Mouse (Mus musculus) liver, postnatal 0 days (tissue): Measurements from ENCODE around the gene Hrh2. TPM values are rescaled to one million over a fixed set of nuclear protein-coding genes. Genes with fewer than 3 reads are reported as not detected.

ENCODE experiments used
- ATAC-seq: fragments of 200-750 bp; cut with Nextera tagmentation; 2 replicates; pipeline ENCODE4 v1.8.0; 2017; ENCODE audit warnings: mild to moderate bottlenecking, moderate library complexity
- DNase-seq: peaks from one replicate; pipeline ENCODE4 v3.0.0-alpha.2; 2016
- H3K27ac ChIP-seq: fragments of 300-500 bp; sonication (generic); 2 replicates; pipeline ENCODE4 v1.5.1; 2014; ENCODE audit warnings: antibody characterized with exemption, moderate library complexity, mild to moderate bottlenecking, low read depth
- H3K27me3 ChIP-seq: fragments of 300-500 bp; sonication (generic); 2 replicates; pipeline ENCODE4 v1.6.1; 2014; ENCODE audit warnings: low read length, control low read depth, mixed read lengths; ENCODE audit not compliant: insufficient read depth
- H3K36me3 ChIP-seq: fragments of 300-500 bp; sonication (generic); replicated peaks from 2 replicates; pipeline ENCODE4 v1.6.1; 2014; ENCODE audit warnings: mild to moderate bottlenecking, control low read depth, low read length, moderate library complexity, mixed read lengths; ENCODE audit not compliant: insufficient read depth
- H3K4me1 ChIP-seq: fragments of 300-500 bp; sonication (generic); 2 replicates; pipeline ENCODE4 v1.6.1; 2014; ENCODE audit warnings: antibody characterized with exemption, mild to moderate bottlenecking, control low read depth; ENCODE audit not compliant: insufficient read depth
- H3K4me2 ChIP-seq: fragments of 300-500 bp; sonication (generic); 2 replicates; pipeline ENCODE4 v1.6.1; 2014; ENCODE audit warnings: low read depth, mild to moderate bottlenecking, low read length, moderate library complexity, mixed read lengths
- H3K4me3 ChIP-seq: fragments of 300-500 bp; sonication (generic); 2 replicates; pipeline ENCODE4 v1.5.1; 2014; ENCODE audit warnings: low read depth, low read length
- H3K9ac ChIP-seq: fragments of 300-500 bp; sonication (generic); replicated peaks from 2 replicates; pipeline ENCODE4 v1.6.1; 2014; ENCODE audit warnings: mild to moderate bottlenecking, moderate library complexity
- H3K9me3 ChIP-seq: fragments of 300-500 bp; sonication (generic); 2 replicates; pipeline ENCODE4 v1.6.1; 2016; ENCODE audit warnings: mild to moderate bottlenecking, control low read depth, low read length, mixed read lengths
- CTCF ChIP-seq: sonication (generic); IDR thresholded peaks from 2 replicates; pipeline ENCODE4 v1.5.1; 2016; ENCODE audit warnings: antibody characterized with exemption, low read depth
- EP300 ChIP-seq: IDR thresholded peaks from 2 replicates; pipeline ENCODE4 v1.6.1; 2016; ENCODE audit warnings: antibody characterized with exemption, low read depth, mild to moderate bottlenecking
- WGBS: fragments of 180-500 bp; shearing (Covaris S2); extraction: QIAGEN DNeasy Blood & Tissue Kit; methylation state at CpG from one replicate; pipeline ENCODE4 v1.1.7; 2014; ENCODE audit not compliant: insufficient replicate concordance; 5-methylcytosine and 5-hydroxymethylcytosine counted together
- polyA plus RNA-seq: library from polyadenylated mRNA; unstranded; fragments of >200 nt; fragmentation: Nextera tagmentation; extraction: Ambion mirVana; gene quantifications from 2 replicates; pipeline ENCODE4 v1.2.1, GENCODE M21; 2015

The Hrh2 gene
- polyA plus RNA-seq = 0.24 and 0.26 TPM in 2 replicates

- no peak for DNase-seq
- Histone ChIP-seq H3K4me1 (peaks cover 4% of the 10 kb centered on the region; the same call in 1 of the 2 replicates), H3K36me3 (no peaks in the 10 kb centered on the region), H3K4me2 (peak within 1 kb of the TSS; percentile 55), H3K27me3 (0 out of 2 replicates have a peak, but pooled peaks cover 6% of the 10 kb centered on the region), H3K4me3 (peak within 1 kb of the TSS; percentile 30), H3K27ac (no peak within 1 kb of the TSS), H3K9ac (no peak within 1 kb of the TSS), H3K9me3 (no peaks in the 10 kb centered on the region)
- ATAC-seq = no peak
- TF ChIP-seq CTCF (no peak), EP300 (no peak)
- under 1% methylated on average over 24 of the region's 31 CpGs for WGBS
These were observed at the start of gene Hrh2 for GRCm38 (mm10) chr13:54192021-54192481. Gene Hrh2, plus strand, starts transcription at chr13:54192129.

DNA sequence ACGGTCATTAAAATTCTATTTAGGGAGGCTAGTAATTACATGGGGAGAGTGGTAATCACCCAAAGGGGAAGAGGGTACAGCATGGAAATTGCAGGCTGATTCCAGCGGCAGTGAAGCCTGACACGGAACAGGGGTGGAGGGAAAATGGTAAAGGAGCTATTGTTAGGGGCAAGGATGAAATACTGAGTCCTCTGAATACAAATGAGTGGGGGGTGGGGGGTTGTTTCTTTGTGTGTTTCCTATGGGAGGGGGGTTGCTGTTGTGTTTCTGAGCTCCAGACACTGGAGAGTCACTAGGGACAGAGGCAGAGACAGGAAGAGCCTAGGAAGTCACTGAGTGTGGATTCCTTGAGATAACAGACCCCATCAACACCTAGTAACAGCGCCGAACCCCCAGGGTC, 48.1 kb upstream of the Hrh2 start:
- Histone ChIP-seq H3K4me3 (no peak overlapping the region), H3K9me3 (no peaks in the 10 kb centered on the region), H3K9ac (no peak overlapping the region), H3K4me1 (no peaks in the 10 kb centered on the region), H3K27me3 (no peaks in the 10 kb centered on the region), H3K4me2 (no peak overlapping the region), H3K27ac (no peak overlapping the region), H3K36me3 (no peaks in the 10 kb centered on the region)
- TF ChIP-seq EP300 (no peak), CTCF (no peak)
- WGBS = 27% methylated on average over 5 of the region's 5 CpGs
- ATAC-seq = no peak
- DNase-seq = no peak

- ATAC-seq = no peak
- no peaks in the 10 kb centered on the region for H3K9me3 ChIP-seq
These were observed 47.3 kb upstream of the Hrh2 start for GRCm38 (mm10) chr13:54144624-54145023.

DNA sequence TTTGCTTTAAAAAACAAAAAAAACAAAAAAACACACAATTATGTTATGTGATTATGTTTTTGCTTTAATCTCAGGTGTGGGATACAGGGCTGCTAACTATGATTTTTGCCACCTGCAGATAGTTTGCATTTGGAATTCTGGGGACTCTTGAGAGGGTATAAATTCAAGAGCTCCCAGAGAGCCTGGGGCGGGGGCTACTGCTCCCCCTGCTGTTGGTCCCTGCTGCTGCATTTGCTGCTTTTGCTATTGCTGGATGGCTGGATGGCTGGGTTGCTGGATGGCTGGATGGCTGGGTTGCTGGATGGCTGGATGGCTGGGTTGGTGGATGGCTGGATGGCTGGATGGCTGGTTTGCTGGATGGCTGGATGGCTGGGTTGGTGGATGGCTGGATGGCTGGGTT, 44.6 kb upstream of the Hrh2 start:
- Histone ChIP-seq H3K4me2 (no peak overlapping the region), H3K36me3 (no peaks in the 10 kb centered on the region), H3K4me3 (no peak overlapping the region), H3K9me3 (no peaks in the 10 kb centered on the region), H3K27me3 (no peaks in the 10 kb centered on the region), H3K4me1 (no peaks in the 10 kb centered on the region), H3K27ac (no peak overlapping the region), H3K9ac (no peak overlapping the region)
- WGBS = 57% methylated on average over 1 of the region's 1 CpGs
- TF ChIP-seq CTCF = peak; percentile 42
- TF ChIP-seq EP300 = no peak
- no peak for ATAC-seq
- DNase-seq = no peak

More at GRCm38 (mm10) chr13:54144624-54145023, 47.3 kb upstream of the Hrh2 start:
- Histone ChIP-seq H3K27ac (no peak overlapping the region), H3K27me3 (no peaks in the 10 kb centered on the region), H3K4me1 (no peaks in the 10 kb centered on the region), H3K4me2 (no peak overlapping the region), H3K36me3 (no peaks in the 10 kb centered on the region), H3K4me3 (no peak overlapping the region), H3K9ac (no peak overlapping the region)
- no peak for DNase-seq
- TF ChIP-seq EP300 = no peak
- TF ChIP-seq CTCF = no peak
- 67% methylated on average over 5 of the region's 5 CpGs for WGBS

DNA sequence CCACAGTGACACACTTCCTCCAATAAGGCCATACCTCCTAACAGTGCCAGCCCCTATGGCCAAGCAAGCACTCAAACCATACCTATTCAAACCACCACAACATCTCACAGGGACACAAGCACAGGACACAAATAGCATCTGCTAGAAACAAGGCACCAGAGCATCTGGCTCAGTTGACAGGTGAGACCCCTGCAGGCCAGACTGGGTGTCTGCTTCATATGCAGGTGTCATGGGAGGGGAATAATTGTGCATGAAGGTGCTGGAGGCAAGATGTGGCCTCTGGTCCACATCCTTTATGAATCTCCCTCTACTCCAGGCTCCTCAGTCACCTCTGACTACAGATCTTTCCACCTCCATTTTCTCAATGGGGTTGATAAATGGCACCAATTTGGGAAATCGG, 39.5 kb upstream of the Hrh2 start:
- Histone ChIP-seq H3K27me3 (no peaks in the 10 kb centered on the region), H3K36me3 (no peaks in the 10 kb centered on the region), H3K9me3 (no peaks in the 10 kb centered on the region), H3K4me1 (no peaks in the 10 kb centered on the region), H3K9ac (no peak overlapping the region), H3K4me3 (no peak overlapping the region), H3K4me2 (no peak overlapping the region), H3K27ac (no peak overlapping the region)
- DNase-seq = no peak
- no peak for ATAC-seq
- TF ChIP-seq EP300 (no peak), CTCF (peak; percentile 30)
- 67% methylated on average over 1 of the region's 1 CpGs for WGBS

DNA sequence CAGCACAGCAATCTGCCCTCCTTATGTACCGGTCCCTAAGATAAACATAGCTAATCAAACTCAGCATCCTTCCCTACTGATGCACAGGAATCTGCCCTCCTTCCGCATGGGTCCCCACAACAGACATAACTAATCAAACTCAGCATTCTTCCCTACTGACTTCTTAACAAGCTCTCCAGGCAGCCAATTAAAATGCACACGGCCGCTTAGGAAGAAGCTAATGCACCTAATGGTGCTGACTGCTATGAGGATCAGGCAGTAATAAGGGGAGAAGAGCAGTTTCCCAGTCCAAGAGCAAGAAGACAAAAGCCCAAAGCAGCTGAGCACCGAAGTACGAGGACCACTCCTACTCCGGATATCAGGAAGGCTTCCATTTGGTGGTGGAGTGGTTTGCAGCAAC, 39.0 kb upstream of the Hrh2 start:
- Histone ChIP-seq H3K27ac (no peak overlapping the region), H3K36me3 (no peaks in the 10 kb centered on the region), H3K4me2 (no peak overlapping the region), H3K27me3 (no peaks in the 10 kb centered on the region), H3K4me1 (no peaks in the 10 kb centered on the region), H3K9ac (no peak overlapping the region), H3K9me3 (no peaks in the 10 kb centered on the region), H3K4me3 (no peak overlapping the region)
- DNase-seq (no peak), ATAC-seq (no peak)
- TF ChIP-seq CTCF = no peak
- TF ChIP-seq EP300 = no peak
- 66% methylated on average over 7 of the region's 7 CpGs for WGBS
